In the genomic region with DNA sequence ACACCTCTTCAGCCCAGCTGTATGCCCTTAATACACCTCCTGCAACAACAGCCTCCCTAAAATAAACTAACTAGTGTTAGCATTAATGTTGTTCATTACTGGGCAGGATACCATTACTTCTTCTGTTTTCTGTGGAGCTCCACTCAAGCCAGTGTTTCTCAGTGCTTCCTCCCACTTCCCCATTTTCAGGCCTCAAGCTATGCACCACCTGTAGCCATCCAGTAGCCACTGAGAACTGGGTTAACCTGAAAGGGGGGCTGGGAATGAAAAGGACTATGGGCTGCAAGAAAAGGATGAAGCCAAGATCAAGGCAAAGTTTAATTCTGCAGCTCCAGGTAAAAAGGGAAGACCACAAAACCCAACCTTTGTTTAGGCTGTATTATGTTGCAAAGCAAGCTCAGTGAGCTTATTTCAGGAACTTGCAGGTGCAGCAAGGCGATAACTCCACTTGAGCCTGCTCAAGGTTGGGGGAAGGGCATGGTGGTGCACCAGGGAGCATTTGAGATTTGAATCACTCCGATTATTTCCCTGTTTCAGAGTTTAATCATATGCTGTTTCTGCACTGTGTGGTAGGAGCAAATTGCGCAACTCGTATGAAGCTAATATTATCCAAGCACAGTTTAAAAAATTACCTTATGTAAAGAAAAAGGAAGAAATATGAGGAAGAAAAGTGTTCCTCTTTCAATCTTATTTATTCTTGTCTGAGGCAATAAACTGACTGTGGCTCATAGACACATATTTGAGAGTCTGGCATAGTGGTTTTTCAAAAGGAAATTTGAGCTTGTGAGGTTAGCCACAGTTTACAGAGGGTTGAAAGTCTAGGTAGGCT, we compare ENCODE assay signal across 12 mouse cellular contexts. TPM values are rescaled to one million over a fixed set of nuclear protein-coding genes. Genes with fewer than 3 reads are reported as not detected.
DNase-seq lines count a peak whose midpoint lies in the region; ATAC-seq lines count a peak whose summit lies in the region.
"Had no signal": no experiment of that assay in that cellular context is flagged by ENCODE, and none has a peak within 500 bp of the region (broad histone marks: within the 10 kb centered on the region; RNA-seq: fewer than 3 reads in every experiment).

No protein-coding gene starts in this region.

- WGBS in embryonic facial prominence, embryonic 11.5 days = 50% methylated on average over 4 of the region's 4 CpGs
- WGBS in embryonic facial prominence, embryonic 10.5 days = 60% methylated on average over 4 of the region's 4 CpGs
- 52% methylated on average over 4 of the region's 4 CpGs for WGBS in embryonic facial prominence, embryonic 15.5 days
- WGBS in liver, embryonic 13.5 days (ENCODE audit: insufficient replicate concordance) = 18% methylated on average over 4 of the region's 4 CpGs

- H3K4me1 ChIP-seq in embryonic facial prominence, embryonic 11.5 days (ENCODE audit: control insufficient read depth, insufficient read depth, low read length) = no peaks in the 10 kb centered on the region
- H3K4me1 ChIP-seq in embryonic facial prominence, embryonic 10.5 days = no peaks in the 10 kb centered on the region
- no peaks in the 10 kb centered on the region for H3K4me1 ChIP-seq in embryonic facial prominence, embryonic 15.5 days
- H3K4me1 ChIP-seq in liver, embryonic 13.5 days (replicated peaks) = peaks cover 5% of the 10 kb centered on the region; the same call in 1 of the 2 replicates
- H3K4me1 ChIP-seq: limb, embryonic 15.5 days had no signal

- H3K9ac ChIP-seq in embryonic facial prominence, embryonic 11.5 days (replicated peaks; ENCODE audit: low read length) = no peak overlapping the region
- no peak overlapping the region for H3K9ac ChIP-seq in embryonic facial prominence, embryonic 15.5 days
- no peak overlapping the region for H3K9ac ChIP-seq in liver, embryonic 13.5 days
- H3K9ac ChIP-seq: limb, embryonic 15.5 days had no signal

- H3K4me2 ChIP-seq in embryonic facial prominence, embryonic 11.5 days (ENCODE audit: low read depth, low read length) = no peak overlapping the region
- H3K4me2 ChIP-seq in embryonic facial prominence, embryonic 15.5 days (replicated peaks) = no peak overlapping the region
- no peak overlapping the region for H3K4me2 ChIP-seq in liver, embryonic 13.5 days
- H3K4me2 ChIP-seq: limb, embryonic 15.5 days had no signal

- no peaks in the 10 kb centered on the region for H3K36me3 ChIP-seq in embryonic facial prominence, embryonic 11.5 days (replicated peaks; ENCODE audit: control insufficient read depth, insufficient read depth, low read depth, low read length)
- H3K36me3 ChIP-seq in embryonic facial prominence, embryonic 10.5 days (replicated peaks) = no peaks in the 10 kb centered on the region
- H3K36me3 ChIP-seq in embryonic facial prominence, embryonic 15.5 days = no peaks in the 10 kb centered on the region
- no peaks in the 10 kb centered on the region for H3K36me3 ChIP-seq in liver, embryonic 13.5 days
- H3K36me3 ChIP-seq: limb, embryonic 15.5 days had no signal

- H3K9me3 ChIP-seq in embryonic facial prominence, embryonic 11.5 days (replicated peaks; ENCODE audit: control insufficient read depth, low read length) = no peaks in the 10 kb centered on the region
- H3K9me3 ChIP-seq in embryonic facial prominence, embryonic 10.5 days = peaks cover 11% of the 10 kb centered on the region; the same call in 1 of the 2 replicates
- H3K9me3 ChIP-seq in embryonic facial prominence, embryonic 15.5 days (replicated peaks) = no peaks in the 10 kb centered on the region
- H3K9me3 ChIP-seq in liver, embryonic 13.5 days (replicated peaks) = no peaks in the 10 kb centered on the region
- H3K9me3 ChIP-seq: limb, embryonic 15.5 days had no signal

- H3K4me3 ChIP-seq in embryonic facial prominence, embryonic 11.5 days (ENCODE audit: low read depth, low read length) = no peak overlapping the region
- H3K4me3 ChIP-seq in embryonic facial prominence, embryonic 10.5 days = no peak overlapping the region
- H3K4me3 ChIP-seq in embryonic facial prominence, embryonic 15.5 days (replicated peaks) = no peak overlapping the region
- no peak overlapping the region for H3K4me3 ChIP-seq in liver, embryonic 13.5 days (replicated peaks)
- H3K4me3 ChIP-seq: limb, embryonic 15.5 days had no signal

- H3K27me3 ChIP-seq in embryonic facial prominence, embryonic 11.5 days (ENCODE audit: control insufficient read depth, insufficient read depth, low read length) = no peaks in the 10 kb centered on the region
- no peaks in the 10 kb centered on the region for H3K27me3 ChIP-seq in embryonic facial prominence, embryonic 10.5 days (replicated peaks; ENCODE audit: low read depth, poor library complexity, severe bottlenecking)
- H3K27me3 ChIP-seq in embryonic facial prominence, embryonic 15.5 days = no peaks in the 10 kb centered on the region
- H3K27me3 ChIP-seq in liver, embryonic 13.5 days = no peaks in the 10 kb centered on the region
- H3K27me3 ChIP-seq: limb, embryonic 15.5 days had no signal

- no peak for ATAC-seq in embryonic facial prominence, embryonic 11.5 days (replicated peaks; ENCODE audit: insufficient number of reproducible peaks, low FRiP score, low TSS enrichment, low read depth)
- ATAC-seq in embryonic facial prominence, embryonic 15.5 days (ENCODE audit: insufficient number of reproducible peaks, low FRiP score, low TSS enrichment, low read depth) = peak; percentile 57
- ATAC-seq in liver, embryonic 13.5 days (ENCODE audit: low read depth) = peak; percentile 77

- no peak overlapping the region for H3K27ac ChIP-seq in embryonic facial prominence, embryonic 11.5 days (replicated peaks; ENCODE audit: low read depth, low read length)
- H3K27ac ChIP-seq in embryonic facial prominence, embryonic 10.5 days (replicated peaks) = no peak overlapping the region
- H3K27ac ChIP-seq in embryonic facial prominence, embryonic 15.5 days (replicated peaks) = no peak overlapping the region
- H3K27ac ChIP-seq in liver, embryonic 13.5 days = peak overlapping the region; percentile 34; the same call in 1 of the 2 replicates
- H3K27ac ChIP-seq: limb, embryonic 15.5 days had no signal

- peak; percentile 2 for DNase-seq in embryonic facial prominence, embryonic 11.5 days (ENCODE audit: low spot score)
- DNase-seq in embryonic facial prominence, embryonic 10.5 days (ENCODE audit: low spot score) = no peak
- peak; percentile 21 for DNase-seq in liver, embryonic 13.5 days
- peak; percentile 7 for DNase-seq in spleen, adult 12 weeks (ENCODE audit: low spot score)
- no peak for DNase-seq in adrenal gland, adult 2 months
- DNase-seq in frontal cortex, postnatal 36 days (ENCODE audit: low spot score in 2 of 2) = no peak
- DNase-seq in ovary, postnatal 10 days (ENCODE audit: low spot score) = no peak
- DNase-seq: cerebellum, adult 11 months had no signal

RNA-seq across cellular contexts. Expression of a gene that starts 7.2 kb away (rescaled TPM):
- 0.54 and 0.91 TPM in 2 replicates for polyA plus RNA-seq in embryonic facial prominence, embryonic 11.5 days (2014; fragmentation: Nextera tagmentation; extraction: Ambion mirVana)
- polyA plus RNA-seq in embryonic facial prominence, embryonic 10.5 days (2016; fragmentation: Nextera tagmentation; extraction: Ambion mirVana) = 0.35 and 0.40 TPM in 2 replicates
- polyA plus RNA-seq in embryonic facial prominence, embryonic 15.5 days (2015; fragmentation: Nextera tagmentation; extraction: Ambion mirVana) = 2.5 and 2.7 TPM in 2 replicates
- polyA plus RNA-seq in liver, embryonic 13.5 days (2015; fragmentation: Nextera tagmentation; extraction: Ambion mirVana) = 5.7 and 7.0 TPM in 2 replicates
- 1 to 10 TPM; 1.2 to 1.8 TPM for total RNA-seq in adrenal gland, adult 2 months (2021)
- 0.16 and 0.23 TPM in 2 replicates for polyA plus RNA-seq in adrenal gland, adult 2 months (2012; rRNA removed)

RNA-seq across cellular contexts. Expression of a gene that starts 18.1 kb away (rescaled TPM):
- not detected in 2 replicates for polyA plus RNA-seq in embryonic facial prominence, embryonic 11.5 days (2014; fragmentation: Nextera tagmentation; extraction: Ambion mirVana)
- not detected in 2 replicates for polyA plus RNA-seq in embryonic facial prominence, embryonic 10.5 days (2016; fragmentation: Nextera tagmentation; extraction: Ambion mirVana)
- polyA plus RNA-seq in embryonic facial prominence, embryonic 15.5 days (2015; fragmentation: Nextera tagmentation; extraction: Ambion mirVana) = 0.41 and 0.47 TPM in 2 replicates
- not detected in 2 replicates for polyA plus RNA-seq in liver, embryonic 13.5 days (2015; fragmentation: Nextera tagmentation; extraction: Ambion mirVana)
- not detected for total RNA-seq in adrenal gland, adult 2 months (2021)
- polyA plus RNA-seq in adrenal gland, adult 2 months (2012; rRNA removed) = not detected in 2 replicates
- polyA plus RNA-seq: limb, embryonic 15.5 days; small intestine, adult 2 months had no signal

RNA-seq across cellular contexts. Expression of a gene that starts 35.9 kb away (rescaled TPM):
- not detected in 2 replicates for polyA plus RNA-seq in embryonic facial prominence, embryonic 11.5 days (2014; fragmentation: Nextera tagmentation; extraction: Ambion mirVana)
- not detected in 2 replicates for polyA plus RNA-seq in embryonic facial prominence, embryonic 10.5 days (2016; fragmentation: Nextera tagmentation; extraction: Ambion mirVana)
- 0.11 TPM in 1 of 2 replicates, not detected in the other for polyA plus RNA-seq in embryonic facial prominence, embryonic 15.5 days (2015; fragmentation: Nextera tagmentation; extraction: Ambion mirVana)
- 0.09 TPM in 1 of 2 replicates, not detected in the other for polyA plus RNA-seq in liver, embryonic 13.5 days (2015; fragmentation: Nextera tagmentation; extraction: Ambion mirVana)
- under 1 TPM in 1 of 2 experiments, not detected in 1; 0.20 TPM for total RNA-seq in adrenal gland, adult 2 months (2021)
- polyA plus RNA-seq in adrenal gland, adult 2 months (2012; rRNA removed) = not detected in 2 replicates
- polyA plus RNA-seq: limb, embryonic 15.5 days; small intestine, adult 2 months had no signal

RNA-seq across cellular contexts. Expression of a gene that starts 47.4 kb away (rescaled TPM):
- polyA plus RNA-seq in embryonic facial prominence, embryonic 11.5 days (2014; fragmentation: Nextera tagmentation; extraction: Ambion mirVana) = 10.7 and 13.5 TPM in 2 replicates
- 12.7 and 13.3 TPM in 2 replicates for polyA plus RNA-seq in embryonic facial prominence, embryonic 10.5 days (2016; fragmentation: Nextera tagmentation; extraction: Ambion mirVana)
- polyA plus RNA-seq in embryonic facial prominence, embryonic 15.5 days (2015; fragmentation: Nextera tagmentation; extraction: Ambion mirVana) = 0.33 and 0.57 TPM in 2 replicates
- polyA plus RNA-seq in liver, embryonic 13.5 days (2015; fragmentation: Nextera tagmentation; extraction: Ambion mirVana) = 27.1 and 31.4 TPM in 2 replicates
- under 1 TPM; 0.35 to 0.43 TPM for total RNA-seq in adrenal gland, adult 2 months (2021)
- 0.18 TPM in 1 of 2 replicates, not detected in the other for polyA plus RNA-seq in adrenal gland, adult 2 months (2012; rRNA removed)
- polyA plus RNA-seq: gonadal fat pad, adult 2 months had no signal

RNA-seq across cellular contexts. Expression of a gene that starts 58.9 kb away (rescaled TPM):
- polyA plus RNA-seq in embryonic facial prominence, embryonic 11.5 days (2014; fragmentation: Nextera tagmentation; extraction: Ambion mirVana) = 0.13 and 0.15 TPM in 2 replicates
- 0.19 and 0.50 TPM in 2 replicates for polyA plus RNA-seq in embryonic facial prominence, embryonic 10.5 days (2016; fragmentation: Nextera tagmentation; extraction: Ambion mirVana)
- polyA plus RNA-seq in embryonic facial prominence, embryonic 15.5 days (2015; fragmentation: Nextera tagmentation; extraction: Ambion mirVana) = 0.08 TPM in 1 of 2 replicates, not detected in the other
- 0.13 and 0.17 TPM in 2 replicates for polyA plus RNA-seq in liver, embryonic 13.5 days (2015; fragmentation: Nextera tagmentation; extraction: Ambion mirVana)
- total RNA-seq in adrenal gland, adult 2 months (2021) = under 1 TPM; 0.23 to 0.73 TPM
- polyA plus RNA-seq in adrenal gland, adult 2 months (2012; rRNA removed) = 0.20 and 0.24 TPM in 2 replicates

Comparison
In these comparisons a context has a peak if more than half of its experiments do, and no peak if none do; other contexts are left out.
1. DNase-seq: peak in embryonic facial prominence, embryonic 11.5 days (single experiment), liver, embryonic 13.5 days (single experiment) and spleen, adult 12 weeks (single experiment); none in embryonic facial prominence, embryonic 10.5 days (single experiment), adrenal gland, adult 2 months (single experiment), frontal cortex, postnatal 36 days (0 of 2) and ovary, postnatal 10 days (single experiment).